Mouse (Mus musculus) stomach, embryonic 16.5 days (tissue): ENCODE results near the gene Mdc1. TPM values are rescaled to one million over a fixed set of nuclear protein-coding genes. Genes with fewer than 3 reads are reported as not detected.
A peak's percentile ranks its signal among the peaks of the same experiment; 100 is the strongest.

Source experiments
- ATAC-seq: fragments of 200-750 bp; cut with Nextera tagmentation; 2 replicates; pipeline ENCODE4 v1.8.0; 2017; ENCODE audit warnings: moderate number of reproducible peaks, moderate TSS enrichment; ENCODE audit not compliant: insufficient read depth, low FRiP score
- H3K27ac ChIP-seq: fragments of 300-500 bp; sonication (generic); 2 replicates; pipeline ENCODE4 v1.5.1; 2014; ENCODE audit warnings: low read length
- H3K27me3 ChIP-seq: fragments of 300-500 bp; sonication (generic); 2 replicates; pipeline ENCODE4 v1.6.1; 2014; ENCODE audit warnings: low read length, control low read depth, mixed read lengths; ENCODE audit not compliant: control insufficient read depth, insufficient read depth
- H3K36me3 ChIP-seq: fragments of 300-500 bp; sonication (generic); 2 replicates; pipeline ENCODE4 v1.6.1; 2014; ENCODE audit warnings: low read length; ENCODE audit not compliant: control insufficient read depth, insufficient read depth
- H3K4me1 ChIP-seq: fragments of 300-500 bp; sonication (generic); 2 replicates; pipeline ENCODE4 v1.6.1; 2014; ENCODE audit warnings: low read length, control low read depth, mixed read lengths; ENCODE audit not compliant: control insufficient read depth, insufficient read depth
- H3K4me2 ChIP-seq: fragments of 300-500 bp; sonication (generic); 2 replicates; pipeline ENCODE4 v1.6.1; 2014; ENCODE audit warnings: low read depth, low read length, mixed read lengths
- H3K4me3 ChIP-seq: fragments of 300-500 bp; sonication (generic); replicated peaks from 2 replicates; pipeline ENCODE4 v1.5.1; 2014; ENCODE audit warnings: mild to moderate bottlenecking, low read length
- H3K9ac ChIP-seq: fragments of 300-500 bp; sonication (generic); 2 replicates; pipeline ENCODE4 v1.6.1; 2014; ENCODE audit warnings: low read length
- H3K9me3 ChIP-seq: fragments of 300-500 bp; sonication (generic); replicated peaks from 2 replicates; pipeline ENCODE4 v1.6.1; 2016; ENCODE audit warnings: low read length, control low read depth; ENCODE audit not compliant: control insufficient read depth
- WGBS: fragments of 180-500 bp; shearing (Covaris S2); extraction: QIAGEN DNeasy Blood & Tissue Kit; methylation state at CpG from one replicate; pipeline ENCODE4 v1.1.7; 2014; 5-methylcytosine and 5-hydroxymethylcytosine counted together
- polyA plus RNA-seq: library from polyadenylated mRNA; unstranded; fragments of >200 nt; fragmentation: Nextera tagmentation; extraction: Ambion mirVana; gene quantifications from 2 replicates; pipeline ENCODE4 v1.2.1, GENCODE M21; 2015

The Mdc1 gene
- polyA plus RNA-seq, 1 experiment from 2014 or later, result 16.2 TPM

DNA sequence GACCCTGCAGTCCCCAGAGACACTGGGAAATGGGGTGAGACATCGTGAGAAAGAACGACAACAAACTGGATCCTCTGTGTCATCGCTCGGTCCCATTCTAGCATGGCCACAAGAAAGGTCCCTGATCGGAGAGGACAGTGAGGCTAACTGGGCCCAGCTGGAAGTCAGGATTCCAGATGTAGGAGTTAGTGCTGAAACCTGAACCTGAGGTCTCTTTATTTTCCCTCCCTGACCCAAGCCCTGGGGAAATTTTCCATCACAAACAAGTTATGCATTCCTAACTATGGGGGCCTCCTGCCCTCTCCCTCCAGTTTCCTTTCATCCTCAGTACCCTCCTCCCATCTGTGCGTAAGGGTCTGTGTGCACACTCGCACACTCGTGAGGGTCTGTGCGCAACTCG, 24.1 kb upstream of the Mdc1 start:
- Histone ChIP-seq H3K4me3 (no peak overlapping the region), H3K27me3 (no peaks in the 10 kb centered on the region), H3K9ac (0 out of 2 replicates have a peak overlapping the region, but pooled peaks have one; percentile 1), H3K36me3 (no peaks in the 10 kb centered on the region), H3K27ac (no peak overlapping the region), H3K9me3 (no peaks in the 10 kb centered on the region), H3K4me2 (no peak overlapping the region), H3K4me1 (peaks cover 42% of the 10 kb centered on the region)
- WGBS, result 55% methylated on average over 10 of the region's 10 CpGs
- ATAC-seq, result no peak

DNA sequence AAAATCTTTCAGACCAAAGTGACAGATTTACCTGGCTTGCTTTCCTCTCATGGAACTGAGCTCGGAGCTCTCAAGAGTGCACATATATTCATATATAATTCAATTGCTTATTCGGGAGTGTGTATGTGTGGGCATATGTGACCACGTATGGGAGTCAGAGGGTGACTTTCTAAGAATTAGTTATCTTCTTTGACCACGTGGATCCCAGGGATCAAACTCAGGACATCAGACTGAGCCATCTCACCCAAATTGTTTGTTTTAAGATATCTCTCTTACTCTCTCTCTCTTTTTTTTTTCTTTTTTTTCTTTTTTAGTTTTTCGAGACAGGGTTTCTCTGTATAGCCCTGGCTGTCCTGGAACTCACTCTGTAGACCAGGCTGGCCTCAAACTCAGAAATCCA, 21.2 kb upstream of the Mdc1 start:
- no peaks in the 10 kb centered on the region for H3K36me3 ChIP-seq
- H3K9me3 ChIP-seq, result no peaks in the 10 kb centered on the region
- WGBS, result 69% methylated on average over 5 of the region's 5 CpGs
- no peak overlapping the region for H3K27ac ChIP-seq
- no peak overlapping the region for H3K4me2 ChIP-seq
- no peak overlapping the region for H3K4me3 ChIP-seq
- ATAC-seq, result no peak
- H3K9ac ChIP-seq, result no peak overlapping the region
- H3K27me3 ChIP-seq, result no peaks in the 10 kb centered on the region
- peaks cover 26% of the 10 kb centered on the region; the same call in 1 of the 2 replicates for H3K4me1 ChIP-seq

- Histone ChIP-seq H3K4me3 (peak within 1 kb of the TSS; percentile 78), H3K27ac (peak within 1 kb of the TSS; percentile 86), H3K36me3 (0 out of 2 replicates have a peak, but pooled peaks cover 2% of the 10 kb centered on the region), H3K4me1 (peaks cover 15% of the 10 kb centered on the region; the same call in 1 of the 2 replicates), H3K9me3 (no peaks in the 10 kb centered on the region), H3K4me2 (peak within 1 kb of the TSS; percentile 98), H3K27me3 (no peaks in the 10 kb centered on the region), H3K9ac (peak within 1 kb of the TSS; percentile 83)
- ATAC-seq, result peak; percentile 83
- under 1% methylated on average over 62 of the region's 62 CpGs for WGBS
These were observed 19.6 kb upstream of the Mdc1 start, which contains the start of gene Ier3 for GRCm38 (mm10) chr17:35821439-35822430. Gene Ier3 (plus strand): TSS chr17:35821684.

GRCm38 (mm10) chr17:35822564-35822963, 18.8 kb upstream of the Mdc1 start:
- H3K27me3 ChIP-seq, result no peaks in the 10 kb centered on the region
- H3K4me3 ChIP-seq, result peak overlapping the region; percentile 78
- H3K9me3 ChIP-seq, result no peaks in the 10 kb centered on the region
- H3K4me1 ChIP-seq, result peaks cover 12% of the 10 kb centered on the region; the same call in 1 of the 2 replicates
- no peak; the same call in 1 of the 2 replicates for ATAC-seq
- peak overlapping the region; percentile 98 for H3K4me2 ChIP-seq
- H3K9ac ChIP-seq, result peak overlapping the region; percentile 83
- H3K36me3 ChIP-seq, result peaks cover 9% of the 10 kb centered on the region; the same call in 1 of the 2 replicates
- H3K27ac ChIP-seq, result peak overlapping the region; percentile 86
- 4% methylated on average over 11 of the region's 11 CpGs for WGBS

- peak; percentile 86 for ATAC-seq
- Histone ChIP-seq H3K36me3 (peaks cover 14% of the 10 kb centered on the region), H3K27ac (peak within 1 kb of the TSS; percentile 86), H3K4me1 (peaks cover 12% of the 10 kb centered on the region; the same call in 1 of the 2 replicates), H3K27me3 (no peaks in the 10 kb centered on the region), H3K9ac (peak within 1 kb of the TSS; percentile 83), H3K4me2 (peak within 1 kb of the TSS; percentile 98), H3K4me3 (peak within 1 kb of the TSS; percentile 78), H3K9me3 (no peaks in the 10 kb centered on the region)
- under 1% methylated on average over 47 of the region's 47 CpGs for WGBS
These were observed 18.1 kb upstream of the Mdc1 start, which contains the start of gene Flot1 for GRCm38 (mm10) chr17:35822964-35823937. Gene Flot1 (plus strand): TSS chr17:35823230.

GRCm38 (mm10) chr17:35824402-35824801, 16.9 kb upstream of the Mdc1 start:
- H3K9me3 ChIP-seq, result no peaks in the 10 kb centered on the region
- H3K9ac ChIP-seq, result no peak overlapping the region; the same call in 1 of the 2 replicates
- peaks cover 12% of the 10 kb centered on the region; the same call in 1 of the 2 replicates for H3K4me1 ChIP-seq
- 68% methylated on average over 7 of the region's 7 CpGs for WGBS
- no peak overlapping the region for H3K27ac ChIP-seq
- no peaks in the 10 kb centered on the region for H3K27me3 ChIP-seq
- H3K4me3 ChIP-seq, result peak overlapping the region; percentile 78; the same call in 1 of the 2 replicates
- no peak for ATAC-seq
- peaks cover 14% of the 10 kb centered on the region for H3K36me3 ChIP-seq
- H3K4me2 ChIP-seq, result 0 out of 2 replicates have a peak overlapping the region, but pooled peaks have one; percentile 98

GRCm38 (mm10) chr17:35825109-35825850, 16.0 kb upstream of the Mdc1 start:
- H3K36me3 ChIP-seq, result peaks cover 14% of the 10 kb centered on the region
- 87% methylated on average over 13 of the region's 13 CpGs for WGBS
- no peak overlapping the region for H3K9ac ChIP-seq
- no peaks in the 10 kb centered on the region for H3K27me3 ChIP-seq
- H3K27ac ChIP-seq, result no peak overlapping the region
- peaks cover 16% of the 10 kb centered on the region for H3K4me1 ChIP-seq
- ATAC-seq, result no peak
- H3K4me2 ChIP-seq, result no peak overlapping the region
- H3K4me3 ChIP-seq, result no peak overlapping the region
- no peaks in the 10 kb centered on the region for H3K9me3 ChIP-seq

- H3K9me3 ChIP-seq, result no peaks in the 10 kb centered on the region
- ATAC-seq, result peak; percentile 82
- peak overlapping the region; percentile 49 for H3K9ac ChIP-seq
- H3K36me3 ChIP-seq, result peaks cover 23% of the 10 kb centered on the region
- no peaks in the 10 kb centered on the region for H3K27me3 ChIP-seq
- H3K4me2 ChIP-seq, result peak overlapping the region; percentile 42
- no peak overlapping the region; the same call in 1 of the 2 replicates for H3K4me3 ChIP-seq
- peak overlapping the region; percentile 63 for H3K27ac ChIP-seq
- WGBS, result under 1% methylated on average over 21 of the region's 21 CpGs
- peaks cover 24% of the 10 kb centered on the region for H3K4me1 ChIP-seq
These were observed 11.6 kb upstream of the Mdc1 start for GRCm38 (mm10) chr17:35829737-35830136.
